Mouse (Mus musculus) kidney, adult 2 months (tissue): ENCODE measurements at regions not wholly inside any gene's neighbourhood (a gene's known extent, or its start where the extent isn't known, plus 50 kb on each side); places are given as distances from the start of the nearest gene placed in this dataset.

Source experiments
- CTCF ChIP-seq: fragments of 200-500 bp; conservative IDR thresholded peaks from 2 replicates; pipeline ENCODE4 v1.5.1; 2011; ENCODE audit warnings: low read depth, mild to moderate bottlenecking, control low read depth, low read length, moderate library complexity, mixed read lengths; ENCODE audit not compliant: insufficient read depth, insufficient read length
- POLR2A ChIP-seq: fragments of 200-500 bp; IDR thresholded peaks from one replicate; pipeline ENCODE4 v1.6.1; 2011; ENCODE audit warnings: low read depth, low read length, control low read depth

- TF ChIP-seq CTCF = no peak
- no peak for TF ChIP-seq POLR2A
Measured at GRCm38 (mm10) chr7:78111291-78111690, 626.5 kb downstream of the Ntrk3 start.
